Mouse (Mus musculus) fat pad, adult 2 months (tissue): ENCODE measurements around the gene Tmem131.

Experiments used
- DNase-seq: peaks from one replicate; pipeline ENCODE4 v3.0.0-alpha.2; 2011; ENCODE audit warnings: low read depth, low spot score; ENCODE audit errors: extremely low read depth

The Tmem131 gene

DNA sequence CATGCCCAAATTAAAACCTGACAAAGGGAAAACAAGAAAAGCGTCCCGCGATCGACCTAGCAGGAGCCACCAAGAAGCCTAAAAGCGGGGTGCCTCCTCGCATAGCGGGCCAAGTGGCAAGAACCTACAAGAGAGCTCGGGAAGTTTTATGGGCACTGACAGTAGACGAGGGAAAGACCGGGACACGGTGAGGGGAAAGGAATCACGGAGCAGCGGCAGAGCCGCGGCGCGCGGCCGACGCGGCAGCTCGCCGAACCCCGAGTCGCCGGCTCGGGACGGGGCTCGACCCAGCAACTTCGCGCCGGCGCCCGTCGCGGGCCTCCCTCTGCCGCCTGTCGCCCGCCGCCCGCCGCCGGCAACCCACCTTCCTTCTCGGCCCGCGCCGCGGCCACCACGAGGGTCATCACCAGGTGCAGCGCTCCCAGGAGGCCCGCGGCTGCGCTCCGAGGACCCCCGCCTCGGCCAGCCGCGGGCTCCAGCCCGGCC lies 4.6 kb downstream of the Tmem131 start:
- no peak for DNase-seq

DNA sequence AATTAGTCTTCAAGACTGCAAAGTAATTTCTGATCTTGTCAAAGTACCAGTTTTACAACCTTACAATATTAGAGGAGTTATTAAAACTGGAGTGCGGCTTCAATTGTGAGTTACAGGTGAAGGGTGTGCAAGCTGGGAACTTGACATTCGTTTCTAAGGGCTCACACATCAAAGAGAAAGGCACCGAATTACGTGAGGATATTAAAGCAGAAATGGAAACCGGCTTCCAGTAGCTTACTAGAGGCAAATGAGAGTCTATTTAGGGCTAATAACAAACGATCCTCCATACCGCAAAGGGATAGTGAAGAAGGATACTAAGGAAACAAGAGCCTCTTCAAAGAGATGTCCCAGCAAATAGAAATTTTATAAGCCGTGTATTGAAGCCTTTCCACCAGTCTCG lies 5.1 kb downstream of the Tmem131 start:
- DNase-seq: no peak

DNA sequence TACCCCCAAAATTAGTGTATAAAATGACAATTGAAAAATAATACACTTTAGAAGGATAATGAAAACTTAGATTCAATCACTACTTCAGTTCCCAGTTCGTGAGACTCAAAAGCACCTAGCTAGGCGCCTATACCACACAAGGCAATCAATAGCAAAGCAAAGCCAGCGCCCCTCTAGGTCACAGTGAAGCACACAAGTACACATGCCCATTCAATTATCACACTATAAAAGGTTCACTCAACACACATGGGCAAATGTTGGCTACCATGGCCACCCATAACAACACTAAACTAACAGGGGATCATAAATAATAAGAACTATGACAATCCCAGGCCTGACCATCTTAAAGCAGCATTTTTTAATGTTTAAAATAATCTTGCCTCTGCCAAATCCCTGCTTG lies 5.8 kb downstream of the Tmem131 start:
- no peak for DNase-seq

DNA sequence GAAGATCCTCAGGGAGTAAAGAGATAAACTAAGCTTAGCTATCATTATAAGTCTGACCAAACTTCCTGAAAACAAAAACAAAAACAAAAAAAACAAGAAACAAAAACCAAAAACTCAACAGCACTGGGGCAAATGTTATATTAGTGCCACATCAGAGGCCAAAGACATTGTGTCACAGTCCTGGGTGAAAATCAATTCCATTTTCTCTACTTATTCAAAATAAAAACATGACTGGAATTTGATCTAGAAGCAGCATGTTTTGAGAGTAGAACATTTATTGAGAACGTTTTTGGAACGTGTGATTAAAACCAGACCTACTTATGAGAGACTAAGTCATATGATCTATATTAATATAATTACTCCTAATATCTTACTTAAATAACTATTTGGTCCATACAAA lies 6.5 kb downstream of the Tmem131 start:
- DNase-seq: no peak

DNA sequence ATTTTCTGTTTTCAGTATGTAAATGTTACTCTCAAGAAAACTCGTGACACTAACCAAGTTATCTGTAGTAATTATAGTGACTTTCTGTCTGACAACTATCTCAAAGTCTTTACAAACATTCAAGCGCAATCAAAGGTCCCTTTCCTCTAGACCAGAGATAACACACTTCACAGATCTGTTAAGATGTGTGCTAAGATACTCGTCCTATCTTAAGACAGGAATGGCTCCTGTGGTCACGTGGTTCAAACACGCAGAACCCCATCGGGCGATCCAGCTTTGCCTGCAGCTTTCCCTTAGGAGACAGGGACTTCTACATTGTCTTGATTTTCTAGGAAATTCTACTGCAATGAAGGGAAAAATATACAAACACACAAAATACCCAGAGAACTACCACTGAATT lies 6.9 kb downstream of the Tmem131 start:
- DNase-seq: no peak

DNA sequence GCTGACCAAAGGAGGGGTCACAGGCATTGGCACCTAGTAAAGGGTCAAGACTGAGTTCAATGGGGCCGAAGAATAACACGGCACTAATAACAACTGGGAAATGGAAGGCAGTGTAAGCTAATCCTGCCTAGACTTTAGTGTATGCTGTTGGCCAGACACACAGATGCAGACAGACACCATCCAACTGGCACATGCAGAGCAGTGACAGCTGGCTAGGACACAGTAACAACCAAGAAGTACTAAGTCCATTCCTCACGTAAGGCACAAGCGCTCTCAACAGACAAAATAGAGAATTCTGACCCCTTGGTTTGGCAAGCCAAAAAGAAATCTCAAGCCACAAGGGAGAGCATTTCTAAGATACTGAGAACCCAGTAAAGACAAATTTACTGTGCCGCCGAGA lies 8.7 kb downstream of the Tmem131 start:
- no peak for DNase-seq

DNA sequence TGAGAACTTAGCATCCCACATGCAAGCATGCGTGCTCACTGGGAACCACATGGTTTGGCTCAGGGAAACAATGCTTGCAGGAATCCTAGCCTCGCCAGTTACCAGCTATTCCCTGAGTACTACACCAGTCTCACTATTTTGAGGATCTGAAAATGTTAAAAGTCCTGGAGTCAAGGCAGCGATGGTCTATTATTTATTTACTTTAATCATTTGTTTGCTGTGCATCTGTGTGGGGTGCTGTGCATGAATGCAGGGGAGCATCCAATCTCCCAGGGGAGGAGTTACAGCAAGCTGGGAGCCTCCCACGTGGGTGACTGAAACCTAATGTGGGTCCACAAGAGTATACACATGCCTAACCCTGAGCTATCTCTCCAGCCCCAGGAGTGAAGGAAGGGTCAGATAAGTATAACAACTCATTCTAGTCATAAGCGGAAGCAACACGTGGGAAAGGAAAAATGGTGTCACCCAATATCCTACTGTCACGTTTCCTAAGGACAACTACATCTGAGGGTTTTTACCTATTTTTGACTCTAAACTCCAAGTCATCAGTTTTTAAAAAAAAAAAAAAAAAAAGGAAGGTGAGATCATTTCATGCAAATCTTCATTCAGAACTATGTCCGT lies 9.4 kb downstream of the Tmem131 start:
- DNase-seq: no peak

DNA sequence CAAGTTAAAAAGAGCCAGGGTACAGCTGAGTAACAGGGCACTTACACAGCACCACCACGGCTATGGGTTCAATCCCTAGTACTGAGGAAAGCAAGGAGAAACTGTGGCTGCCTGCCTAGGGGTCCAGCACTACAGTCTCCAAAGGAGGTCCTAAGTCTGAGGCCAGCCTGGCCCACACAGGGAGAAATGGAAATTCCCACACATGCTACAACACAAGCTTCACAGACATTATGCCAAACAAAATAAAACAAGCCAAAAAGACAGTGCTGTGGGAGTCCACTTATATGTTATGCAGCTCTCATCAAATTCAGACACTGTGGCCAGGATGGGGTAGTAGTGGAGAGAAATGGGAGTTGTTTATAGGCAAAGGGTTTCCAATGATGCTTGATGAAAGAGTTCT lies 11.2 kb downstream of the Tmem131 start:
- DNase-seq: no peak

DNA sequence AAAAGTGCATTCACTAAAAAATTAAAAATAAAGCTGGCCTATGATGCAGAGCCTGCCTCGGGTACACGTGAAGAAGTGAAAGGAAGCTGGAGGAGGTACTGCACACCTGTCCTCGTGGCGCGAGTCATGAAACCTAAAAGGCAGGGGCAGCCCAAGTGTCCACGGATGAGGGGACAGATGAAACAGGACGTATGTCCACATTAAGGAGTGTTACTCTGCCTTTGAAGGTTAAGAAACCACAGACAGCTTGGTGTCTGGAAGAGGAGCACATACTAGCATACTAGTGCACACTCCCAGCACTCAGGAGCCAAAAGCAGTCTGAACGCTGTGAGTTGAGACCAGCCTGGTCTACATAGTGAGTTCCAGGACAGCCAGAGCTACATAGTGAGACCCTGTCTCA lies 12.6 kb downstream of the Tmem131 start:
- DNase-seq: no peak

DNA sequence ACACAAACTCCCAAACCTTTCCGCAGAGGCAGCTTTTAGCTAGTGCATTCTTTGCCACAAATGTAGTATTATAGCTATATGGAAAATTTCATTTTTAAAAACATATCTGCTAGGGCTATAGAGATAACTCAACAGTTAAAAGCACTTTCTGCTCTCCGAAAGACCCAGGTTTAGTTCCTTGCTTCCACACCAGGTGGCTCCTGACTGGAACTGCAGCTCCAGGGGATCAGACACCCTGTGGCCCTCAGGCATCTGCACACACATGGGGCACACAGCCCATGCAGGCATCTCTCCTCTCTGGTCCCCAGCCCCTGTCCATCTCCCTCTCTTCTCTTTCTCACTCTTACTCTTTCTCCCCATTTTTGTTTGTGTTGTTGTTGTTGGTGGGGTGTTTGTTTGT lies 13.5 kb downstream of the Tmem131 start:
- DNase-seq: no peak

DNA sequence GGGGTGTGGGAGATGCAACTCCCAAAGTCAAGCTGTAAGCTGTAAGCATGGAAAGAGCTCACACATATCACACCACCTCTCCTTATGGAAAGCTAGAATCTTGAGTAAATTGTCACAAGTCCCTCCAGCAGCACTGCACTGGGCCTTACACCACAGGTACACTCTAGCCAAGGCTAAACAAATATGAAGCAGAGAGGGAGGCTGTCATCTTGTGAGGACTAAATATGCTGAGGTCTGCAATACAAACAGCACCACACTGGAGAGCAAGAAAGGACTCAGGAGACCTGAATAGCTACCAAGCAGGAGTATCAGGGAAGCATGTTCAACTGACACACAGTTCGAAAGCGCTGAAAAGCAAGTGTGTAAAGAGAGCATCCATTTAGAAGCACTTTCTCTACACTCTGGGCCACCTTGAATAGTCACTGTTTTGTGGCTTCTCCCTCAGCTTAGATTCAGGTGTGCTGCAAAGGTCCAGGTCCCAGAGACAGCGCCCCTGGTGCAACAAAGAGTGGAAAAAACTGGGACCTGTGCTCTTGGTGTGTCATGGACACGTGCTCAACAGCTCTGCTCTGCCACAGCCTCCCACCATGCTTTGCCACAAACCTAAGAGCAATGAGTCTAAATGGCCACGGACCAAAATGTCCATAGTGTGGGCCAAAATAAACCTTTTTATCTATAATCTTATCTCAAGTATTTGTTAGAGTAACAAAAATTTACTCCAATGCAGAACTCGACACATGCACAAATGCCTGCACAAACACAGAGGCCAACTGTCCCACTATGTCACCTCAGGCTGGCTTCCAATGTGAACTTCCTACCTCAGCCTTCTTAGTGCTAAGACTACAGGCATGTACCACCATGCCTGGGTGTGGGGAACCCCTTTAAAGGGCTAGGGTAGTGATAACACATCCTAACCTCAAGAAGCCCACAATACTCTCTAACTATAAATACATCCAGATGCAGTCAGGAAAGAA lies 14.8 kb downstream of the Tmem131 start:
- no peak for DNase-seq

DNA sequence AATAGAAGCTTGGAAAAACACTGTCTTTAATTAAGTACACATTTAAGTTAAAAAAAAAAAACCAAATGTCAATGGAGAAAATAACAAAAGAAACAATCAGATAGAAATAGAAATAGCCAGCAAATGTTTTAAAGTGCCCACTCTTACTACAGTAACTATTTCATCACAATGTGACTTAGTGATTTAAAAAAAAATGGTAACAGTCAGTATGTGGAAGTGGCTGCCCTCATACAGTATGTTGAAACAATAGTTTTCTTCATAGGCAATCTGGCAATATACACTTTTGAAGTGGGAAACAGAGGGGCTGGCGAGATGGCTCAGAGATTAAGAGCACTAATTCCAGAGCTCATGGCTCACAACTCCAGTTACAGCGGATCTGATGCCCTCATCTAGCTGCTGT lies 15.9 kb downstream of the Tmem131 start:
- no peak for DNase-seq

DNA sequence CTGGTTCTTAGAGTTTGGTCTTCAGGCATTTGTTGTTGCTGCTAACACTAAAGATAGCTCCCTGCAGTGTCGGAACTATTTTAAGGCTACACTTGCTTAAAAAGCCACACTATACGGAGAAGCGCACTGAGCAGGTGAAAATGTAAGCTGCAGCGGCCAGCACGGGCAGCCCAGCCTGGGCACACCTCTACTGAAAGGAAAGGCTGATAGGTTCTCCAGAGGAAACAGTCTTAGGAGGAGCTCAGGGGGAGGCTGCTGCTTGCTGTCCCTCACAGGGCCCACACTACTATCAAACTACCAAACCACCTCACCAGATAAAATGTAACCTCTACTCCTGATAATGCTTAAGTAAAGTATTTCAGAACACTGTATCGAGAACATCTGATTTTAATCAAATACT lies 16.7 kb downstream of the Tmem131 start:
- no peak for DNase-seq

DNA sequence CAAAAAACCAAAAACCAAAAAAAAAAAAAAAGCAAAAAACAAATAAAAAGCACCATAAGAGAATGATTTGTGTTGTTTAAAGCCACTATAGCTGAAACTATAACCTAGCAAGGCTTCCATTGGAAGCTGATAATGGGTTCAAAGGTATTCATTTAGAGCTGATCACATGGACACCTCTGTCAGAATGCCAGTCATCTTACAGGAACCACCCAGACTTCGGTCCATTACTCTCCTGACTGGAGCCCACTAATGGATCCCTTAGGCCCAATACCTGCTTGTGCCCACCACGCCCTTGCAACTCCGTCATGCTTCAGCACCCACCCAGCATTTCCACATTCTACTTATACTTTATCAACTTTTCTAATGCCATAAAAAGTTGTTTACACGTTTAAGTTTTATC lies 17.2 kb downstream of the Tmem131 start:
- DNase-seq: no peak

DNA sequence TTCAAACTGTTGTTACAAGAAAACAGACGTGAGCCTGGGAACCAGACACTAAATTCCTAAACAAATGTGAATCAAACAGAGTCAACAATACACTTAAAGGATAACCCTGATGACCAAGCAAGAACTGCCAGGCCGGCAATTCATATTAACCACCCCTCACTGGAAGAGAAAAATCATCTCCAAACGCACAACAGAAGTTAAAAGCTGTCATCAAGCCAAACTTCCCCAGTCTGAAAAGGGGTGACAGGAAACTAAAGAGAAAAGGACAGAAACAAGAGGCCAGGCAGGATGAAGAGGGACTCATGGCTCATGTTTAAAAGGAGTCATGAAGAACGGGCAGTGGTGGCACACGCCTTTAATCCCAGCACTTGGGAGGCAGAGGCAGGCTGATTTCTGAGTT lies 17.7 kb downstream of the Tmem131 start:
- no peak for DNase-seq

DNA sequence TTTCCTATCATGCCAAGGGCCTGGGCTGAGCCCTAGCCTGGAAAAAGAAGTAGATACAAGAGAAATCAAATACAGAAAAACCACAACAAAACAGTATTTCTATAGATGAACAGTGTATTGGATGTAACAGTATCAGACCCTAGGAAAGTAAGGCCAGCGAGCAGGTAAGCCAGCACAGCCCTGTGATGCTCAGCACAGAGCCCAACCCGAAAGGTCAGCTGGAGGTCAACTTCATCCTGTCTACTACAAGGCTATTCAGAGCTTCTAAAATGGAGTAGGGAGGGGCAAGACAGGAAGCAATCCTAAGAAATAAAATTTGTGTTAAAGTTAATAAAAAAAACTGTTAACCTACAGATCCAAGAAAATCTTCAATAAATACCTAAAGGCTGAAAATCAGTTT lies 18.6 kb downstream of the Tmem131 start:
- DNase-seq: no peak

DNA sequence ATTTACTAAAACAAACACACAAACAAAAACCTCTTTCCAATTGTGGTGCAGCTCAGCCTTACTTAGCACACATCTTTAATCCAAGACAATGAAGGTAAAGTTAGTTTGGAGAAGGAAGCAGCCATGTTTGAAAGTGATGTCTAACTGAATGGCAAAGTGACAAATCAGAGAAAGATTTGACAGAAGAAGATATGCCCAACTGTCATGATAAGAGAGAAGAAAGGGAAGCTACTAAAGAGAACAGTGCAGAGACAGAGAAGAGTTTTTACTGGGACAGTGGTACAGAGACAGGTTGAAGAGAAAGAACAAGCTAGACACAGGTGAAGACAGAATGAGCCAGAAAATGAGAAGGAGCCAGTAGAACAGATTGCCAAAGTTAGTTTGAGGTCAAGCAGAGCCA lies 19.6 kb downstream of the Tmem131 start:
- DNase-seq: no peak

DNA sequence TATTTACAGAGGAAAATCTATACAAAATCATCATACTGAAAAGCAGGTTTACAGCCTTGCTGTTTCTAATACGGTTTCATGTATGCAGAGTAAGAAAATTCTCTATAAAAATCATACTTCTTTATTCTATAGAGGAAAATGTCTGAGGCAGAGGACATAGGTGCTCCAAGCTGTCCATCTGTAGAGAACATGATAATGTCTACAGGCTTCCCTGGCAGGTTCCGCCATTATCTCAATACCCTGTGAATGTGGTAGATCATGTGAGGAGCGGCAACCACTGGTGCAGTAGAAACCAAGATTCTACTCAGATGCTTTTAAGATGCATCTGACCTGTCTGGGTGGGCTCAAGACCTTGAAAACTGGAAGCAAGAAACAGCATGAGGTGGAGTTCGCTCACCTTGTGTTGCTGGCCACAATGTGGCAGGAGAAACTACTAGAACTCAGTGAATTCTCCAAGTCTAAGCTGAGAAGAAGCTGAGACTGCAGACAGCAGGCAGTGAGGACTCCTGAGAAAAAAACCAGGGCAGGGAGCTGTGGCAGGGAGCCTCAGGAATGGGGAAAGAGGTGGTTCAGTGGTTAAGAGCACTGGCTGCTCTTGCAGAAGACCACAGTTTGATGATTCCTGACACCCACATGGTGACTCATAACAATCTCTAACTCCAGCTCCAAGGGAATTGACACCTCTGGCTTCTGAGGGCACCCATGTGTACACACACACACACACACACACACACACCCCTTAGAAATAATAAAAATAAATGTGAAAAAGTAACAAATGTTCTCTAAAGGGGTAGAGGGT lies 20.6 kb downstream of the Tmem131 start:
- no peak for DNase-seq

DNA sequence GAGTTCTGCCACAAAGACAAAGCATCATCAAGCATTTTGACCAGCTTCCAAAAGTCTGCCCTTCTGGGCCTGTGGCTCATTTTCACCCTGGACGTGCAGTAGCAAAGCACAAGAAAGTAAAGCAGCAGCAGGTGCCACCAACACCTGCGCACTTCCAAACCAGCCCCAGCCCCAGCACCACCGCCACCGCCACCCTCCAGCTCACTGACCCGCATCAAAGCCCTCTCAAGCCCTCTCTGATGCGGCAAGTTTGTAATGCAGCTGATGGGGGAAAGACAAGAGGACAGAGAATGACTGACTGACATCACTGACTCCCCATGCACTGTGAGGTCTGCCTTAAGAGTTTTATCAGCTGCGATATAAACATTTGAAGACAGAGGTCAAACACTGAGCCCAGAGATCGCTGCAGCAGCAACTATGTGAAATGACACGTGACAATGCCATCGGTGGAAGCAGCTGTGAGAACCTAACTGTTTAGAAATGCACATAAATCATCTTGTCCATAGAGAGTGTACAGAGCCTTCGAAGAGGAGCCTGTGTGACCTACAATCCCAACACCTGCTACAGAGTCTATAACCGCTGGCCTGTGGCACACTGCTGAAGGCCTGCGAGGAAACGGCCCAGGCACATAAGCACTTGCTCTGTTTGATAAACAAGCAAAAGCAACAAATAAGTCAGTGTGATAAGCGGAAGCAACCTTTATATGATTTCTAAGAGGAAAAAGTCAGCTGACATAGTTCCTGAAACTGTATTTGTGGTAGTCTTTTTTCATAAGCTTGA lies 21.7 kb downstream of the Tmem131 start:
- DNase-seq: no peak

DNA sequence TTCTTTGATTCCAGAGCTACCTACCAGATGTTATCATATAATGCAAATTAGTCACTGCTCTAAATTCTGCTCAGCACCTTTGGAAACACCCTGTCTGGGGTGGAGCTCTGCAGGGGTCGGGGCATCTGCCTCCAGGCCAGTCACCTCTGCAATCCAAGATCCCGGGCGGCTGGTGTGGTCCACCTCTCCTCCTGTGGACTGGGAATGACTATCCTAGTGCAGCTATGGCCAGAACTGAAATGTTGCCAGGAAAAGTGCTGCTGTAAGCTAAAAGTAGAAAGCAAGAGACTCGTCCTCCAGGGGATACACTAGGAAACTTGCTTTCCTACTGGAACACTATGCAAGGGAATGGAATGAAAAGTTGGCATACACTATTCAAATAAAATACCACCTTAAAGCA lies 22.7 kb downstream of the Tmem131 start:
- no peak for DNase-seq
